Mouse (Mus musculus) kidney, postnatal 0 days (tissue): ENCODE data around the gene Atp6ap1. TPM values are rescaled to one million over a fixed set of nuclear protein-coding genes. Genes with fewer than 3 reads are reported as not detected.
A peak's percentile ranks its signal among the peaks of the same experiment; 100 is the strongest.

Experiments
- ATAC-seq: fragments of 200-750 bp; cut with Nextera tagmentation; replicated peaks from 2 replicates; pipeline ENCODE4 v1.8.0; 2017; ENCODE audit warnings: low read depth, moderate number of reproducible peaks, moderate TSS enrichment, moderate library complexity; ENCODE audit not compliant: low FRiP score
- DNase-seq: peaks from one replicate; pipeline ENCODE4 v3.0.0-alpha.2; 2016; ENCODE audit warnings: low spot score
- H3K27ac ChIP-seq: fragments of 300-500 bp; sonication (generic); 2 replicates; pipeline ENCODE4 v1.5.1; 2014; ENCODE audit warnings: mild to moderate bottlenecking
- H3K27me3 ChIP-seq: fragments of 300-500 bp; sonication (generic); 2 replicates; pipeline ENCODE4 v1.6.1; 2014; ENCODE audit warnings: low read length, mixed read lengths; ENCODE audit not compliant: insufficient read depth
- H3K36me3 ChIP-seq: fragments of 300-500 bp; sonication (generic); 2 replicates; pipeline ENCODE4 v1.6.1; 2014; ENCODE audit warnings: low read length, mixed read lengths; ENCODE audit not compliant: insufficient read depth
- H3K4me1 ChIP-seq: fragments of 300-500 bp; sonication (generic); replicated peaks from 2 replicates; pipeline ENCODE4 v1.6.1; 2014; ENCODE audit warnings: antibody characterized with exemption, low read length, mixed read lengths; ENCODE audit not compliant: insufficient read depth
- H3K4me2 ChIP-seq: fragments of 300-500 bp; sonication (generic); 2 replicates; pipeline ENCODE4 v1.6.1; 2014; ENCODE audit warnings: mild to moderate bottlenecking, low read length, moderate library complexity, mixed read lengths
- H3K4me3 ChIP-seq: fragments of 300-500 bp; sonication (generic); replicated peaks from 2 replicates; pipeline ENCODE4 v1.5.1; 2014; ENCODE audit warnings: low read depth, low read length
- H3K9ac ChIP-seq: fragments of 300-500 bp; sonication (generic); 2 replicates; pipeline ENCODE4 v1.6.1; 2014; ENCODE audit warnings: low read depth, low read length
- H3K9me3 ChIP-seq: fragments of 300-500 bp; sonication (generic); replicated peaks from 2 replicates; pipeline ENCODE4 v1.6.1; 2016; ENCODE audit warnings: low read length, inconsistent platforms, mixed read lengths
- CTCF ChIP-seq: IDR thresholded peaks from 2 replicates; pipeline ENCODE4 v1.5.1; 2016; ENCODE audit warnings: antibody characterized with exemption, low read depth, mild to moderate bottlenecking, moderate library complexity
- WGBS: fragments of 180-500 bp; shearing (Covaris S2); extraction: QIAGEN DNeasy Blood & Tissue Kit; methylation state at CpG from one replicate; pipeline ENCODE4 v1.1.7; 2014; 5-methylcytosine and 5-hydroxymethylcytosine counted together
- microRNA-seq: library from miRNA; unstranded; fragments of <30 nt; microRNA quantifications from one replicate; pipeline ENCODE4, GENCODE M21; 2016
- polyA plus RNA-seq: library from polyadenylated mRNA; unstranded; fragments of >200 nt; fragmentation: Nextera tagmentation; extraction: Ambion mirVana; gene quantifications from 2 replicates; pipeline ENCODE4 v1.2.1, GENCODE M21; 2015

Atp6ap1 gene
- polyA plus RNA-seq, 1 experiment from 2014 or later: 150 TPM

GRCm38 (mm10) chrX:74330166-74330930 lies 33.5 kb downstream of the Atp6ap1 start:
- DNase-seq (no peak), ATAC-seq (no peak)
- peak overlapping the region; percentile 61 for H3K4me2 ChIP-seq
- no peaks in the 10 kb centered on the region for H3K9me3 ChIP-seq
- no peaks in the 10 kb centered on the region for H3K4me1 ChIP-seq
- no peak overlapping the region; the same call in 1 of the 2 replicates for H3K4me3 ChIP-seq
- TF ChIP-seq CTCF: no peak
- H3K36me3 ChIP-seq: 0 out of 2 replicates have a peak, but pooled peaks cover 4% of the 10 kb centered on the region
- 50% methylated on average over 2 of the region's 2 CpGs for WGBS
- no peaks in the 10 kb centered on the region for H3K27me3 ChIP-seq
- H3K27ac ChIP-seq: no peak overlapping the region
- no peak overlapping the region for H3K9ac ChIP-seq

GRCm38 (mm10) chrX:74352645-74353466 lies 56.0 kb downstream of the Atp6ap1 start:
- Histone ChIP-seq H3K36me3 (no peaks in the 10 kb centered on the region), H3K9me3 (no peaks in the 10 kb centered on the region), H3K4me2 (peak overlapping the region; percentile 58), H3K27ac (peak overlapping the region; percentile 36; the same call in 1 of the 2 replicates), H3K9ac (peak overlapping the region; percentile 53), H3K4me3 (peak overlapping the region; percentile 47), H3K4me1 (no peaks in the 10 kb centered on the region), H3K27me3 (no peaks in the 10 kb centered on the region)
- WGBS: 32% methylated on average over 13 of the region's 13 CpGs
- no peak for TF ChIP-seq CTCF
- no peak for ATAC-seq
- DNase-seq: no peak

- H3K27ac ChIP-seq: peak within 1 kb of the TSS; percentile 36; the same call in 1 of the 2 replicates
- WGBS: 19% methylated on average over 11 of the region's 22 CpGs
- peak within 1 kb of the TSS; percentile 58 for H3K4me2 ChIP-seq
- no peaks in the 10 kb centered on the region for H3K4me1 ChIP-seq
- no peaks in the 10 kb centered on the region for H3K27me3 ChIP-seq
- no peaks in the 10 kb centered on the region for H3K9me3 ChIP-seq
- H3K36me3 ChIP-seq: no peaks in the 10 kb centered on the region
- peak within 1 kb of the TSS; percentile 47 for H3K4me3 ChIP-seq
- ATAC-seq (peak; percentile 72), DNase-seq (peak; percentile 87)
- peak within 1 kb of the TSS; percentile 53 for H3K9ac ChIP-seq
- no peak for TF ChIP-seq CTCF
Observed at GRCm38 (mm10) chrX:74353467-74353770, 56.5 kb downstream of the Atp6ap1 start, which contains the start of gene Lage3. Lage3 (minus strand) TSS chrX:74353618.

Small RNAs within 50 kb of the gene (microRNA-seq; reads per million reads assigned to microRNA genes)
- gene Mir7091 (not detected), gene Mir7092 (0.60 reads per million)

Other genes with a start within 250 kb of the Atp6ap1 start
- not detected in 2 replicates for gene Opn1mw, start 169.6 kb upstream of the Atp6ap1 start, polyA plus RNA-seq
- 9.3 and 9.4 TPM in 2 replicates for gene Mecp2, start 161.7 kb upstream of the Atp6ap1 start, polyA plus RNA-seq
- gene Tex28, start 129.3 kb upstream of the Atp6ap1 start, polyA plus RNA-seq: not detected in 2 replicates
- not detected in 2 replicates for gene Tktl1, start 119.8 kb upstream of the Atp6ap1 start, polyA plus RNA-seq
- gene Flna, start 47.3 kb upstream of the Atp6ap1 start, polyA plus RNA-seq: 185 and 206 TPM in 2 replicates
- gene Emd, start 42.4 kb upstream of the Atp6ap1 start, polyA plus RNA-seq: 19.1 and 20.2 TPM in 2 replicates
- gene Rpl10, start 26.3 kb upstream of the Atp6ap1 start, polyA plus RNA-seq: 860 and 883 TPM in 2 replicates
- gene Taz, start 15.2 kb upstream of the Atp6ap1 start, polyA plus RNA-seq: 90.2 and 91.1 TPM in 2 replicates
- gene Dnase1l1, start 14.8 kb upstream of the Atp6ap1 start, polyA plus RNA-seq: 14.1 and 15.0 TPM in 2 replicates
- 95.2 and 111 TPM in 2 replicates for gene Gdi1, start 7.9 kb downstream of the Atp6ap1 start, polyA plus RNA-seq
- 49.6 and 55.2 TPM in 2 replicates for gene Fam50a, start 15.9 kb downstream of the Atp6ap1 start, polyA plus RNA-seq
- 4.0 and 5.2 TPM in 2 replicates for gene Plxna3, start 32.0 kb downstream of the Atp6ap1 start, polyA plus RNA-seq
- 134 and 138 TPM in 2 replicates for gene Lage3, start 56.5 kb downstream of the Atp6ap1 start, polyA plus RNA-seq
- gene Ubl4a, start 76.1 kb downstream of the Atp6ap1 start, polyA plus RNA-seq: 65.2 TPM in 2 replicates
- gene Slc10a3, start 76.3 kb downstream of the Atp6ap1 start, polyA plus RNA-seq: 23.4 and 24.1 TPM in 2 replicates
- gene Fam3a, start 96.2 kb downstream of the Atp6ap1 start, polyA plus RNA-seq: 37.0 and 37.1 TPM in 2 replicates
- 17.1 and 18.1 TPM in 2 replicates for gene Ikbkg, start 96.2 kb downstream of the Atp6ap1 start, polyA plus RNA-seq
- 31.8 and 34.5 TPM in 2 replicates for gene G6pdx, start 132.1 kb downstream of the Atp6ap1 start, polyA plus RNA-seq
- gene Gm6880, start 184.3 kb downstream of the Atp6ap1 start, polyA plus RNA-seq: not detected in 2 replicates